Comparison of ENCODE assay signal across 14 mouse cellular contexts in genomic region chr1:167830291-167830690, GRCm38 (mm10).
"Had no signal": no experiment of that assay in that cellular context is flagged by ENCODE, and none has a peak within 500 bp of the region (broad histone marks: within the 10 kb centered on the region; RNA-seq: fewer than 3 reads in every experiment).

No protein-coding gene starts in this region.

- DNase-seq: lung, adult 18-20 months; lung, embryonic 14.5 days; lung, postnatal 10 days; lung, postnatal 4 days; right cerebral cortex, postnatal 14 days; thymus, adult 2 months; thymus, postnatal 25 days; thymus, postnatal 4 days had no signal

- H3K4me1 ChIP-seq: midbrain, embryonic 13.5 days; midbrain, embryonic 15.5 days; neural tube, embryonic 12.5 days; stomach, embryonic 15.5 days had no signal

- H3K9me3 ChIP-seq: midbrain, embryonic 13.5 days; midbrain, embryonic 15.5 days; neural tube, embryonic 12.5 days; stomach, embryonic 15.5 days had no signal

- H3K27ac ChIP-seq: midbrain, embryonic 13.5 days; midbrain, embryonic 15.5 days; neural tube, embryonic 12.5 days; stomach, embryonic 15.5 days; stomach, postnatal 0 days had no signal

- H3K4me2 ChIP-seq: lung, embryonic 14.5 days; midbrain, embryonic 11.5 days; midbrain, embryonic 13.5 days; midbrain, embryonic 15.5 days; neural tube, embryonic 12.5 days; stomach, embryonic 15.5 days had no signal

- H3K9ac ChIP-seq: lung, embryonic 14.5 days; midbrain, embryonic 13.5 days; midbrain, embryonic 15.5 days; neural tube, embryonic 12.5 days; stomach, embryonic 15.5 days had no signal

- H3K4me3 ChIP-seq: midbrain, embryonic 13.5 days; midbrain, embryonic 15.5 days; neural tube, embryonic 12.5 days; stomach, embryonic 15.5 days had no signal

- H3K36me3 ChIP-seq: midbrain, embryonic 13.5 days; midbrain, embryonic 15.5 days; neural tube, embryonic 12.5 days; stomach, embryonic 15.5 days had no signal

- H3K27me3 ChIP-seq: midbrain, embryonic 13.5 days; midbrain, embryonic 15.5 days; neural tube, embryonic 12.5 days; stomach, embryonic 15.5 days had no signal

- ATAC-seq: midbrain, embryonic 13.5 days; midbrain, embryonic 15.5 days had no signal
